Mouse (Mus musculus): ENCODE data around the gene Defa36. TPM values are rescaled to one million over a fixed set of nuclear protein-coding genes. Genes with fewer than 3 reads are reported as not detected.
"Not testable (repeated sequence)": the region's sequence is repeated elsewhere in the genome, so short reads cannot be mapped to it uniquely, and the experiment has no call there.

Defa36 gene
- polyA plus RNA-seq (2016; fragmentation: Nextera tagmentation; extraction: Ambion mirVana): not detected in 2 replicates

DNA sequence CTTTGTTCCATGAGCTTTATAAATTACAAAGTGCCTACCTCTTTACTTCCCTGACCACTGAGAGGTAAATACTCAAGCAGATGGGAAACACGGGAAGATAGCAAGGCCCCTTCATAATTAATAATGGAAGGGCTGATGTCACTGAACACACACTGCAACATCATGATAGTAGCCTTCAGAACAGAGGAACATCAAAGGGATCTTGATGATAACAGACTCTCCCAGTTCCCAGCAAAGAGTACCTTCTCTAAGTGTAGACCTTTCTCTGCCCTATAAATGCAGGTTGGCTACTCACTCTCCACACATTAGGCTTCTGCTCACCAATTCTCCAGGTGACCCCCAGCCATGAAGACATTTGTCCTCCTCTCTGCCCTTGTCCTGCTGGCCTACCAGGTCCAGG, at the start of gene Defa36:
Gene Defa36, plus strand, starts transcription at position 301 of the 400 bp plus-strand sequence.
- H3K27ac ChIP-seq (replicated peaks); H3K4me3 ChIP-seq; H3K27me3 ChIP-seq (replicated peaks; ENCODE audit: low read depth, poor library complexity, severe bottlenecking); H3K36me3 ChIP-seq (replicated peaks); H3K9me3 ChIP-seq; DNase-seq (ENCODE audit: low spot score); H3K4me1 ChIP-seq: not testable (repeated sequence)
- no CpG with 5 or more reads among the region's 1 CpGs for whole genome bisulfite sequencing

DNA sequence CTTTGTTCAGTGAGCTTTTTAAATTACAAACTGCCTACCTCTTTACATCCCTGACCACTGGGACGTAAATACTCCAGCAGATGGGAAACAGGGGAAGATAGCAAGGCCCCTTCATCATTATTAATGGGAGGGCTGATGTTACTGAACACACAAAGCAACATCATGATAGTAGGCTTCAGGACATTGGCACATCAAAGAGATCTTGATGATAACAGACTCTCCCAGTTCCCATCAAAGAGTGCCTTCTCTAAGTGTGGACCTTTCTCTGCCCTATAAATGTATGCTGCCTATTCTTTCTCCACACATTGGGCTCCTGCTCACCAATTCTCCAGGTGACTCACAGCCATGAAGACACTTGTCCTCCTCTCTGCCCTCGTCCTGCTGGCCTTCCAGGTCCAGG, 49.0 kb upstream of the Defa36 start, which contains the start of gene Defa2:
Gene Defa2, plus strand, starts transcription at position 301 of the 400 bp plus-strand sequence.
- not testable (repeated sequence) for H3K4me3 ChIP-seq, H3K4me1 ChIP-seq
- 43% methylated on average over 1 of the region's 2 CpGs for WGBS

DNA sequence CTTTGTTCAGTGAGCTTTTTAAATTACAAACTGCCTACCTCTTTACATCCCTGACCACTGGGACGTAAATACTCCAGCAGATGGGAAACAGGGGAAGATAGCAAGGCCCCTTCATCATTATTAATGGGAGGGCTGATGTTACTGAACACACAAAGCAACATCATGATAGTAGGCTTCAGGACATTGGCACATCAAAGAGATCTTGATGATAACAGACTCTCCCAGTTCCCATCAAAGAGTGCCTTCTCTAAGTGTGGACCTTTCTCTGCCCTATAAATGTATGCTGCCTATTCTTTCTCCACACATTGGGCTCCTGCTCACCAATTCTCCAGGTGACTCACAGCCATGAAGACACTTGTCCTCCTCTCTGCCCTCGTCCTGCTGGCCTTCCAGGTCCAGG, 35.7 kb upstream of the Defa36 start, which contains the start of gene Defa33:
Gene Defa33, plus strand, starts transcription at position 301 of the 400 bp plus-strand sequence.
- not testable (repeated sequence) for H3K4me1 ChIP-seq; DNase-seq (ENCODE audit: low spot score); H3K27me3 ChIP-seq (replicated peaks; ENCODE audit: low read depth, poor library complexity, severe bottlenecking); H3K4me3 ChIP-seq; H3K36me3 ChIP-seq (replicated peaks); H3K27ac ChIP-seq (replicated peaks); H3K9me3 ChIP-seq
- no CpG with 5 or more reads among the region's 2 CpGs for WGBS

More for the DNA sequence above, 49.0 kb upstream of the Defa36 start, which contains the start of gene Defa2:
- H3K9me3 ChIP-seq; H3K27me3 ChIP-seq (replicated peaks; ENCODE audit: low read depth, poor library complexity, severe bottlenecking); H3K27ac ChIP-seq (replicated peaks); DNase-seq (ENCODE audit: low spot score); H3K36me3 ChIP-seq (replicated peaks): not testable (repeated sequence)

DNA sequence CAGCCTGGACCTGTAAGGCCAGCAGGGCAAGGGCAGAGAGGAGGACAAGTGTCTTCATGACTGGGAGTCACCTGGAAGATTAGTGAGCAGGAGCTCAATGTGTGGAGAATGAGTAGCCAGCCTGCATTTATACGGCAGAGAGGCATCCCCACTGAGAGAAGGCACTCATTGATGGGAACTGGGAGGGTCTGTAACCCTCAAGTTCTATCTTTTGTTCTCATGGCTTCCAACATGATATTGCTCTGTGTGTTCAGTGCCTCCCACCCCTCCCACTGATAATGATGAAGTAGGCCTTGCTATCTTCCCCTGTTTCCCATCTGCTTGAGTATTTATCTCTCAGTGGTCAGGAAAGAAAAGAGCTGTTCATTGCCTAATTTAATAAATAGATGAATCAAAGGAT, 29.2 kb downstream of the Defa36 start, which contains the start of gene Gm7849:
Gene Gm7849, minus strand, starts transcription at position 101 of the 400 bp plus-strand sequence.
- H3K36me3 ChIP-seq (replicated peaks); H3K4me1 ChIP-seq; H3K9me3 ChIP-seq; H3K4me3 ChIP-seq; DNase-seq (ENCODE audit: low spot score); H3K27ac ChIP-seq (replicated peaks); H3K27me3 ChIP-seq (replicated peaks; ENCODE audit: low read depth, poor library complexity, severe bottlenecking): not testable (repeated sequence)
- WGBS: no CpG with 5 or more reads among the region's 1 CpGs

Other genes starting within 250 kb of the Defa36 start
- gene Defa31, start 235.8 kb upstream of the Defa36 start, polyA plus RNA-seq (2016; fragmentation: Nextera tagmentation; extraction: Ambion mirVana): not detected in 2 replicates
- gene Gm15293, start 225.8 kb upstream of the Defa36 start, polyA plus RNA-seq (2016; fragmentation: Nextera tagmentation; extraction: Ambion mirVana): not detected in 2 replicates
- gene Gm15292, start 177.7 kb upstream of the Defa36 start, polyA plus RNA-seq (2016; fragmentation: Nextera tagmentation; extraction: Ambion mirVana): not detected in 2 replicates
- gene Defa27, start 111.9 kb upstream of the Defa36 start, polyA plus RNA-seq (2016; fragmentation: Nextera tagmentation; extraction: Ambion mirVana): not detected in 2 replicates
- not detected in 2 replicates for gene Defa29, start 100.4 kb upstream of the Defa36 start, polyA plus RNA-seq (2016; fragmentation: Nextera tagmentation; extraction: Ambion mirVana)
- not detected in 2 replicates for gene Defa2, start 48.9 kb upstream of the Defa36 start, polyA plus RNA-seq (2016; fragmentation: Nextera tagmentation; extraction: Ambion mirVana)
- gene Defa33, start 35.6 kb upstream of the Defa36 start, polyA plus RNA-seq (2016; fragmentation: Nextera tagmentation; extraction: Ambion mirVana): not detected in 2 replicates
- not detected in 2 replicates for gene Gm7849, start 29.1 kb downstream of the Defa36 start, polyA plus RNA-seq (2016; fragmentation: Nextera tagmentation; extraction: Ambion mirVana)
- gene Defa20, start 81.8 kb downstream of the Defa36 start, polyA plus RNA-seq (2016; fragmentation: Nextera tagmentation; extraction: Ambion mirVana): not detected in 2 replicates
- not detected in 2 replicates for gene Defa32, start 101.6 kb downstream of the Defa36 start, polyA plus RNA-seq (2016; fragmentation: Nextera tagmentation; extraction: Ambion mirVana)
- gene Defa37, start 138.0 kb downstream of the Defa36 start, polyA plus RNA-seq (2016; fragmentation: Nextera tagmentation; extraction: Ambion mirVana): not detected in 2 replicates
- gene Defa28, start 155.6 kb downstream of the Defa36 start, polyA plus RNA-seq (2016; fragmentation: Nextera tagmentation; extraction: Ambion mirVana): not detected in 2 replicates
- not detected in 2 replicates for gene Gm7861, start 167.1 kb downstream of the Defa36 start, polyA plus RNA-seq (2016; fragmentation: Nextera tagmentation; extraction: Ambion mirVana)
- not detected in 2 replicates for gene Defa26, start 190.8 kb downstream of the Defa36 start, polyA plus RNA-seq (2016; fragmentation: Nextera tagmentation; extraction: Ambion mirVana)
- gene Defa17, start 228.4 kb downstream of the Defa36 start, polyA plus RNA-seq (2016; fragmentation: Nextera tagmentation; extraction: Ambion mirVana): not detected in 2 replicates
- gene Defa34, start 238.4 kb downstream of the Defa36 start, polyA plus RNA-seq (2016; fragmentation: Nextera tagmentation; extraction: Ambion mirVana): not detected in 2 replicates

All from embryonic facial prominence, embryonic 10.5 days (tissue).